ENCODE assay signal across 15 mouse cellular contexts in the genomic region with DNA sequence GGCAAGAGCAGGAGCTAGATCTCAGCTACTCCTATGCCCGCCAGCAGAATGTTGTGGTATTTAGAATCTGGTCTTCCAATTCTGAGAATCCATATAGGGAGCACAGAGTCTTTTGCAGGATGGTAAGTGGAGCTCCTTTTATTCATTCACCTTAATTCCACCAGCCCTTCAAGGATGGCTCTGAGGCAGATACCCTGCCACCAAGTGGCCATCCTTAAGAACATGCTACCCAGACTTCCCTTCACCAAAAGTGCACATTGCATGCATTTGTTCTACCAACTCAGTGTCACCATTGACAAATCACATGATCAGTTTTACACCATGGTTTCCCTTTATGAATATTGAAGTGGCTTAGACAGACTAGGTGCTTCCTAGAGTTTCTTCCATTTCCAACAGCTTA.
DNase-seq lines count a peak whose midpoint lies in the region; ATAC-seq and TF ChIP-seq lines count a peak whose summit lies in the region.
"Had no signal": no experiment of that assay in that cellular context is flagged by ENCODE, and none has a peak within 500 bp of the region (broad histone marks: within the 10 kb centered on the region; RNA-seq: fewer than 3 reads in every experiment).

No protein-coding gene starts in this region.

- H3K27me3 ChIP-seq in kidney, adult 2 months (replicated peaks; ENCODE audit: control insufficient read depth, insufficient read depth, low read length) = no peaks in the 10 kb centered on the region
- H3K27me3 ChIP-seq in kidney, embryonic 15.5 days = no peaks in the 10 kb centered on the region
- no peaks in the 10 kb centered on the region for H3K27me3 ChIP-seq in midbrain, postnatal 0 days (ENCODE audit: insufficient read depth, low read length)
- no peaks in the 10 kb centered on the region; the same call in 1 of the 2 replicates for H3K27me3 ChIP-seq in midbrain, embryonic 10.5 days (ENCODE audit: low read depth, poor library complexity, severe bottlenecking)
- H3K27me3 ChIP-seq: limb, embryonic 13.5 days had no signal

- H3K4me1 ChIP-seq in kidney, adult 2 months (ENCODE audit: control insufficient read depth, insufficient read depth, low read length) = no peaks in the 10 kb centered on the region
- H3K4me1 ChIP-seq in kidney, embryonic 15.5 days = no peaks in the 10 kb centered on the region
- no peaks in the 10 kb centered on the region; the same call in 1 of the 2 replicates for H3K4me1 ChIP-seq in midbrain, postnatal 0 days (ENCODE audit: insufficient read depth, low read length)
- H3K4me1 ChIP-seq in midbrain, embryonic 10.5 days = peaks cover 14% of the 10 kb centered on the region
- no peaks in the 10 kb centered on the region; the same call in 1 of the 2 replicates for H3K4me1 ChIP-seq in embryonic fibroblast, embryonic 13.5 days (ENCODE audit: control insufficient read depth, insufficient read depth, low read length)

- peak; percentile 36; the same call in 1 of the 2 replicates for TF ChIP-seq CTCF in kidney, adult 2 months (conservative IDR thresholded peaks at IDR 0.05; ENCODE audit: insufficient read depth, insufficient read length, low read depth, low read length)
- TF ChIP-seq CTCF in midbrain, postnatal 0 days (IDR thresholded peaks at IDR 0.05) = peak; percentile 58
- TF ChIP-seq CTCF in embryonic fibroblast, embryonic 13.5 days (IDR thresholded peaks at IDR 0.05; ENCODE audit: borderline replicate concordance, insufficient read depth, low read length) = peak; percentile 9; the same call in 1 of the 2 replicates

- DNase-seq in cerebellum, postnatal 4 days (ENCODE audit: low spot score in 2 of 2) = no peak
- DNase-seq in kidney, adult 2 months = peak; percentile 12
- no peak for DNase-seq in midbrain, postnatal 0 days (ENCODE audit: low spot score)
- DNase-seq in midbrain, embryonic 10.5 days (ENCODE audit: low spot score) = no peak
- DNase-seq in ovary, postnatal 10 days (ENCODE audit: low spot score) = no peak
- DNase-seq: adrenal gland, postnatal 36 days; cerebellum, adult 2 months; lung, adult 18-20 months had no signal

- 79% methylated on average over 1 of the region's 1 CpGs for WGBS in kidney, adult 2 months
- WGBS in kidney, embryonic 15.5 days = 84% methylated on average over 1 of the region's 1 CpGs
- 84% methylated on average over 1 of the region's 1 CpGs for WGBS in midbrain, postnatal 0 days
- 83% methylated on average over 1 of the region's 1 CpGs for WGBS in midbrain, embryonic 10.5 days

- H3K9ac ChIP-seq in kidney, embryonic 15.5 days = no peak overlapping the region
- H3K9ac ChIP-seq in midbrain, postnatal 0 days (replicated peaks; ENCODE audit: low read length, poor library complexity, severe bottlenecking) = no peak overlapping the region
- H3K9ac ChIP-seq: limb, embryonic 13.5 days had no signal

- ATAC-seq in cerebellum, adult (ENCODE audit: insufficient number of reproducible peaks, low FRiP score, low TSS enrichment) = peak; percentile 31; the same call in 1 of the 2 replicates
- ATAC-seq in kidney, embryonic 15.5 days (replicated peaks; ENCODE audit: low FRiP score) = no peak
- ATAC-seq in midbrain, postnatal 0 days (ENCODE audit: low FRiP score) = no peak
- ATAC-seq: hindbrain, embryonic 16.5 days had no signal

- H3K9me3 ChIP-seq in kidney, embryonic 15.5 days (replicated peaks) = no peaks in the 10 kb centered on the region
- H3K9me3 ChIP-seq in midbrain, postnatal 0 days (ENCODE audit: low read length) = no peaks in the 10 kb centered on the region
- no peaks in the 10 kb centered on the region for H3K9me3 ChIP-seq in midbrain, embryonic 10.5 days (replicated peaks)
- H3K9me3 ChIP-seq: limb, embryonic 13.5 days had no signal

- no peak overlapping the region for H3K4me3 ChIP-seq in kidney, adult 2 months (ENCODE audit: insufficient read depth, low read depth, low read length)
- H3K4me3 ChIP-seq in kidney, embryonic 15.5 days (replicated peaks) = no peak overlapping the region
- no peak overlapping the region for H3K4me3 ChIP-seq in midbrain, postnatal 0 days (ENCODE audit: low read depth, low read length)
- H3K4me3 ChIP-seq in midbrain, embryonic 10.5 days = no peak overlapping the region
- no peak overlapping the region for H3K4me3 ChIP-seq in embryonic fibroblast, embryonic 13.5 days (ENCODE audit: insufficient read depth, low read length)
- H3K4me3 ChIP-seq: erythroblast, embryonic 14.5 days; limb, embryonic 13.5 days; myocyte had no signal

- H3K4me2 ChIP-seq in kidney, embryonic 15.5 days = no peak overlapping the region
- H3K4me2 ChIP-seq in midbrain, postnatal 0 days (ENCODE audit: low read depth, low read length, poor library complexity, severe bottlenecking) = no peak overlapping the region
- H3K4me2 ChIP-seq: limb, embryonic 13.5 days had no signal

- H3K27ac ChIP-seq in kidney, adult 2 months (ENCODE audit: insufficient read depth, low read depth, low read length) = no peak overlapping the region
- H3K27ac ChIP-seq in kidney, embryonic 15.5 days = no peak overlapping the region
- H3K27ac ChIP-seq in midbrain, postnatal 0 days (ENCODE audit: low read depth, low read length) = no peak overlapping the region
- H3K27ac ChIP-seq in midbrain, embryonic 10.5 days (replicated peaks) = no peak overlapping the region
- H3K27ac ChIP-seq in embryonic fibroblast, embryonic 13.5 days (ENCODE audit: insufficient read depth, low read length) = no peak overlapping the region
- H3K27ac ChIP-seq: limb, embryonic 13.5 days had no signal

- TF ChIP-seq POLR2A in kidney, adult 2 months (IDR thresholded peaks at IDR 0.05; ENCODE audit: low read depth, low read length) = no peak
- no peak for TF ChIP-seq POLR2A in embryonic fibroblast, embryonic 13.5 days (IDR thresholded peaks at IDR 0.05; ENCODE audit: low read depth, low read length)

- H3K36me3 ChIP-seq in kidney, adult 2 months (ENCODE audit: control insufficient read depth, insufficient read depth, low read length) = no peaks in the 10 kb centered on the region
- H3K36me3 ChIP-seq in kidney, embryonic 15.5 days = no peaks in the 10 kb centered on the region
- H3K36me3 ChIP-seq in midbrain, postnatal 0 days (ENCODE audit: insufficient read depth, low read length) = no peaks in the 10 kb centered on the region
- no peaks in the 10 kb centered on the region for H3K36me3 ChIP-seq in midbrain, embryonic 10.5 days
- H3K36me3 ChIP-seq: limb, embryonic 13.5 days had no signal
